Mouse (Mus musculus) CH12.LX (cell line): ENCODE measurements at regions not wholly inside any gene's neighbourhood (a gene's known extent, or its start where the extent isn't known, plus 50 kb on each side); places are given as distances from the start of the nearest gene placed in this dataset.

Source experiments
- CTCF ChIP-seq, 2 experiments: IDR thresholded peaks in 1 of 2; conservative IDR thresholded peaks in 1 of 2; 2 replicates each; pipeline ENCODE4 v1.5.1; 2011 to 2012; ENCODE audit warnings: low read depth in 2 of 2, low read length in 2 of 2, improper control_type of control experiment in 1 of 2, inconsistent platforms in 1 of 2, mild to moderate bottlenecking in 1 of 2, moderate library complexity in 1 of 2
- E2F4 ChIP-seq: IDR thresholded peaks from 2 replicates; pipeline ENCODE4 v1.6.1; 2011; ENCODE audit warnings: low read depth, low read length, improper control_type of control experiment; ENCODE audit not compliant: insufficient replicate concordance
- ELF1 ChIP-seq: IDR thresholded peaks from 2 replicates; pipeline ENCODE4 v1.6.1; 2014; ENCODE audit warnings: low read depth, mild to moderate bottlenecking, inconsistent platforms, low read length, improper control_type of control experiment
- HCFC1 ChIP-seq: IDR thresholded peaks from 2 replicates; pipeline ENCODE4 v1.6.1; 2012; ENCODE audit warnings: low read depth, mild to moderate bottlenecking, inconsistent platforms, low read length, improper control_type of control experiment
- JUND ChIP-seq: conservative IDR thresholded peaks from 2 replicates; pipeline ENCODE4 v1.6.1; 2011; ENCODE audit warnings: low read depth, low read length, improper control_type of control experiment
- KAT2A ChIP-seq: IDR thresholded peaks from 2 replicates; pipeline ENCODE4 v1.6.1; 2012; ENCODE audit warnings: low read length, improper control_type of control experiment, inconsistent platforms; ENCODE audit not compliant: insufficient replicate concordance
- MAFK ChIP-seq: IDR thresholded peaks from 2 replicates; pipeline ENCODE4 v1.6.1; 2011; ENCODE audit warnings: low read length, improper control_type of control experiment; ENCODE audit not compliant: insufficient replicate concordance
- POLR2A ChIP-seq: IDR thresholded peaks from 2 replicates; pipeline ENCODE4 v1.6.1; 2011; ENCODE audit warnings: low read depth, mild to moderate bottlenecking, improper control_type of control experiment, low read length
- RAD21 ChIP-seq: IDR thresholded peaks from 2 replicates; pipeline ENCODE4 v1.6.1; 2011; ENCODE audit warnings: low read depth, mild to moderate bottlenecking, low read length, improper control_type of control experiment, moderate library complexity
- SIN3A ChIP-seq: IDR thresholded peaks from 2 replicates; pipeline ENCODE4 v1.6.1; 2012; ENCODE audit warnings: low read length, improper control_type of control experiment, inconsistent platforms
- USF2 ChIP-seq: conservative IDR thresholded peaks from 2 replicates; pipeline ENCODE4 v1.6.1; 2011; ENCODE audit warnings: low read depth, low read length, improper control_type of control experiment

- TF ChIP-seq E2F4, result no peak
- no peak for TF ChIP-seq CTCF (conservative IDR thresholded peaks at IDR 0.05 in 1 of 2, IDR thresholded peaks at IDR 0.05 in 1 of 2; ENCODE audit: low read depth in 2 of 2, low read length in 2 of 2)
- TF ChIP-seq MAFK, result no peak
- TF ChIP-seq USF2, result no peak
- no peak for TF ChIP-seq POLR2A
- TF ChIP-seq JUND, result no peak
- TF ChIP-seq HCFC1, result no peak
- no peak for TF ChIP-seq RAD21
- TF ChIP-seq KAT2A, result no peak
- TF ChIP-seq SIN3A, result no peak
- no peak for TF ChIP-seq ELF1
Measured at GRCm38 (mm10) chr2:133802666-133803065, 250.7 kb downstream of the Bmp2 start.
